Mouse (Mus musculus) heart, postnatal 0 days (tissue): ENCODE measurements around the gene Mrps26. TPM values are rescaled to one million over a fixed set of nuclear protein-coding genes. Genes with fewer than 3 reads are reported as not detected.
"Not testable (repeated sequence)": the region's sequence is repeated elsewhere in the genome, so short reads cannot be mapped to it uniquely, and the experiment has no call there.

Source experiments
- ATAC-seq: fragments of 200-750 bp; cut with Nextera tagmentation; 2 replicates; pipeline ENCODE4 v1.8.0; 2017; ENCODE audit warnings: low read depth, moderate number of reproducible peaks, moderate library complexity; ENCODE audit not compliant: insufficient read depth
- DNase-seq: peaks from one replicate; pipeline ENCODE4 v3.0.0-alpha.2; 2016; ENCODE audit warnings: low spot score
- H3K27ac ChIP-seq: fragments of 300-500 bp; sonication (generic); 2 replicates; pipeline ENCODE4 v1.5.1; 2014; ENCODE audit warnings: low read depth, mild to moderate bottlenecking
- H3K27me3 ChIP-seq: fragments of 300-500 bp; sonication (generic); 2 replicates; pipeline ENCODE4 v1.6.1; 2014; ENCODE audit warnings: low read length, mixed read lengths; ENCODE audit not compliant: control insufficient read depth, insufficient read depth
- H3K36me3 ChIP-seq: fragments of 300-500 bp; sonication (generic); replicated peaks from 2 replicates; pipeline ENCODE4 v1.6.1; 2014; ENCODE audit warnings: low read length, mixed read lengths; ENCODE audit not compliant: control insufficient read depth, insufficient read depth
- H3K4me1 ChIP-seq: fragments of 300-500 bp; sonication (generic); 2 replicates; pipeline ENCODE4 v1.6.1; 2014; ENCODE audit warnings: antibody characterized with exemption; ENCODE audit not compliant: control insufficient read depth, insufficient read depth
- H3K4me2 ChIP-seq: fragments of 300-500 bp; sonication (generic); 2 replicates; pipeline ENCODE4 v1.6.1; 2014; ENCODE audit warnings: low read depth, mild to moderate bottlenecking, low read length, moderate library complexity
- H3K4me3 ChIP-seq: fragments of 300-500 bp; sonication (generic); 2 replicates; pipeline ENCODE4 v1.5.1; 2014; ENCODE audit warnings: low read depth, low read length
- H3K9ac ChIP-seq: fragments of 300-500 bp; sonication (generic); replicated peaks from 2 replicates; pipeline ENCODE4 v1.6.1; 2014; ENCODE audit warnings: low read depth, low read length, mixed read lengths
- H3K9me3 ChIP-seq: fragments of 300-500 bp; sonication (generic); replicated peaks from 2 replicates; pipeline ENCODE4 v1.6.1; 2016; ENCODE audit warnings: low read length; ENCODE audit not compliant: control insufficient read depth
- CTCF ChIP-seq: IDR thresholded peaks from 2 replicates; pipeline ENCODE4 v1.5.1; 2016; ENCODE audit warnings: antibody characterized with exemption, control low read depth, low read depth
- EP300 ChIP-seq: IDR thresholded peaks from 2 replicates; pipeline ENCODE4 v1.6.1; 2016; ENCODE audit warnings: antibody characterized with exemption, low read depth
- WGBS: fragments of 180-500 bp; shearing (Covaris S2); extraction: QIAGEN DNeasy Blood & Tissue Kit; methylation state at CpG from one replicate; pipeline ENCODE4 v1.1.7; 2014; 5-methylcytosine and 5-hydroxymethylcytosine counted together
- polyA plus RNA-seq: library from polyadenylated mRNA; unstranded; fragments of >200 nt; fragmentation: Nextera tagmentation; extraction: Ambion mirVana; gene quantifications from 2 replicates; pipeline ENCODE4 v1.2.1, GENCODE M21; 2015
- total RNA-seq: library from RNA; depleted of rRNA; stranded (reverse); fragments of >200 nt; gene quantifications from 2 replicates; pipeline ENCODE4 v1.2.3, GENCODE M21; 2014; ENCODE audit warnings: low replicate concordance; rRNA removed

Mrps26 gene
- total RNA-seq: 69.4 and 74.0 TPM in 2 replicates
- polyA plus RNA-seq: 86.9 and 87.7 TPM in 2 replicates

DNA sequence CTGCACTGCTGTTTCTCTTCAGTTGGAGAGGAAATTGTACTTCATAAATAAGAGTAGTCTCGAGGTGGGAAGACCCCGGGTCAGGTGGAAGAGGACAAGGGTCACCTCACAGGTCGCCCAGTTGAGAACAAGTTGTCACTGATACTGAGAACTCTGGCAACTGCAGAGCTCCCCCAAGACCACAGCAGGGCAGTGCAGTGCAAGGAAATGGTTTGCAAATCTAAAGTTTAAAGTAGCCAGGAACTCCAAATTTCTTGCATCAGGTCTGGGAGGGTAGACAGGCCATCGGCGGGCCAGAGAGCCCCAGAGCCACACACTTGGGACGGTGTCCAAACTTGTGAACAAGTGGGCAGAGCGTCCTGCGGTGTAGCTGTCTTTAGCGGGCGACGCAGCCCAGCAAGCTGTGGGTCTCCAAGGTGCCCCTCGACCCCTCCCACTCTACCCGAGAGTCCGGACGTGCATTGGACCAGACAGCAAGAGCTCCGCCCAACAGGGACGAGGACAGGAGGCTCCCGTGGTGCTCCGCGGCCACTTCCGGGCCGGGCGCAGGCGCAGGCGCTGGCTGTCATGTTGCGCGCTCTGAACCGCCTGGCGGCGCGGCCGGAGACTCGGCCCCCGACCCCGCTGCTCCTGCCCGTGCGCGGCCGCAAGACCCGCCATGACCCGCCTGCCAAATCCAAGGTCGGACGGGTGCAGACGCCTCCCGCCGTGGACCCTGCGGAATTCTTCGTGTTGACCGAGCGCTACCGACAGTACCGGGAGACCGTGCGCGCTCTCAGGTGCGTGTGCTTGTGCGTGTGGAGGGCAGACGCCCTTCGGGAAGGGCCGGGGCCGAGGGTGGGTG lies at the start of gene Mrps26:
Gene Mrps26 (plus strand): TSS at position 531 of the 844 bp plus-strand sequence.
- ATAC-seq (peak; percentile 99), DNase-seq (peak; percentile 97)
- Histone ChIP-seq H3K9ac (peak within 1 kb of the TSS; percentile 89), H3K4me2 (peak within 1 kb of the TSS; percentile 88), H3K36me3 (peaks cover 24% of the 10 kb centered on the region), H3K27ac (peak within 1 kb of the TSS; percentile 75), H3K4me1 (peaks cover 7% of the 10 kb centered on the region; the same call in 1 of the 2 replicates), H3K27me3 (no peaks in the 10 kb centered on the region), H3K4me3 (peak within 1 kb of the TSS; percentile 87), H3K9me3 (no peaks in the 10 kb centered on the region)
- TF ChIP-seq CTCF: peak; percentile 47
- TF ChIP-seq EP300: no peak
- WGBS: under 1% methylated on average over 60 of the region's 61 CpGs

DNA sequence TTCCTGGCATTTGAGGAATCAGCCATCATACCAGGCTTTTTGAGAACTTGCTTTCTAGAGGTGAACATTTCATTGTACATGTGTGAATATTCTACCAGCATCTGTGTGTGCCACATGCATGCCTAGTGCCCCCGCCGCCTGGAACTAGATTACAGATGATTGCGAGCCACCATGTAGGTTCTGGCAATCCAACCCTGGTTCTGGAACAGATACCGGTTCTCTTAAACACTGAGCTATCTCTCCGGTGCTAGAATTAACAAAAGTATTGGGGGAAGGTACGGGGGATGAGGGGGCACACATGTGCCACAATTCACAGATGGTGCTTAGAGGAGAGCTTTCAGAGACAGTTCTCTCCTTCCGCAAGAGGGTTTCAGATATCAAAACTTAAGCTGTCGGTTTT lies 49.6 kb upstream of the Mrps26 start:
- Histone ChIP-seq H3K4me2 (no peak overlapping the region), H3K9ac (no peak overlapping the region), H3K4me1 (no peaks in the 10 kb centered on the region), H3K4me3 (no peak overlapping the region), H3K27ac (no peak overlapping the region), H3K9me3 (no peaks in the 10 kb centered on the region), H3K36me3 (peaks cover 37% of the 10 kb centered on the region), H3K27me3 (no peaks in the 10 kb centered on the region)
- DNase-seq (no peak), ATAC-seq (no peak)
- TF ChIP-seq CTCF (no peak), EP300 (no peak)
- 93% methylated on average over 8 of the region's 8 CpGs for WGBS

DNA sequence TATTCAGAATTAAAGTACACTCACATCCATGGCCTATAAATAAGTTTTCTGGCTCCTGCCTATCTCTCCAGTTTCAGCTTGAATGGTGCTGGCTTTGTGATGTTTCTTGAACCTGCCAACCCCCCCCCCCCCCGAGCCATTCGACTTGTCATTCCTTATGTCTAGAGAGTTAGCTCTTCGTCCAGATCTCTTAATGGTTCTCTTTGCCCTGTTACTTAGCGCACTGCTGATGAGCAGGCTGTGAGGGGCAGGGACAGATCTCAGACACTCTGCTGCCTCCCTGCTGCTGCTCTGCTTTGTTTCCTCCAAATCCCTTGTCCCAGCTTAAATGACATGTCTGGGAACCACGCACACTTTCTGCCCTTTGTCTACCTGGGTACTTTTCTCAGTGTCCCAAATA lies 47.8 kb upstream of the Mrps26 start:
- WGBS: 78% methylated on average over 5 of the region's 5 CpGs
- no peak for TF ChIP-seq CTCF
- no peak for TF ChIP-seq EP300
- Histone ChIP-seq H3K9ac (no peak overlapping the region), H3K27me3 (no peaks in the 10 kb centered on the region), H3K9me3 (no peaks in the 10 kb centered on the region), H3K4me3 (no peak overlapping the region), H3K4me1 (no peaks in the 10 kb centered on the region), H3K27ac (no peak overlapping the region), H3K36me3 (peaks cover 45% of the 10 kb centered on the region), H3K4me2 (no peak overlapping the region)
- DNase-seq (no peak), ATAC-seq (no peak)

DNA sequence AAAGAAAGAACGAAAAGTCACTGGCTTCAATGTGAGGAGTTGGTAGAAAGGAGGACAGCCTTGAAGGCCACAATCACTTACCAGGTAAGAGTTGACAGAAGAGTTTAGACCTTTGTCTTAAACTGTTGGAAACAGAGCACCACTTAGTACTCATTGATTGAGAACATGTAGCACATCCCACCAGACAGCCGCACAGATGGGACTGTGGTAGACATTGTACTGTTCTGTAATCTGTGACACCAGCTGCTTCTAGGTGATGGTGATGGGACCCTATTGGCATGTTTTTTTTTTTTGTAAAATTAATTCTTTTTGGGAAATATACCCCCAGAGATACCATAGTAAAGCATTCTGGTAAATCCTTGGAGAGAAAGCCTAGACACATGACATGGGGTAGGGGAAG lies 41.6 kb upstream of the Mrps26 start:
- ATAC-seq: no peak
- no peak for DNase-seq
- no peaks in the 10 kb centered on the region for H3K4me1 ChIP-seq
- peaks cover 68% of the 10 kb centered on the region for H3K36me3 ChIP-seq
- no peak overlapping the region for H3K4me2 ChIP-seq
- H3K27me3 ChIP-seq: no peaks in the 10 kb centered on the region
- H3K9ac ChIP-seq: no peak overlapping the region
- no peak overlapping the region for H3K27ac ChIP-seq
- TF ChIP-seq CTCF: no peak
- TF ChIP-seq EP300: no peak
- H3K9me3 ChIP-seq: no peaks in the 10 kb centered on the region
- WGBS: 92% methylated on average over 2 of the region's 2 CpGs
- no peak overlapping the region for H3K4me3 ChIP-seq

DNA sequence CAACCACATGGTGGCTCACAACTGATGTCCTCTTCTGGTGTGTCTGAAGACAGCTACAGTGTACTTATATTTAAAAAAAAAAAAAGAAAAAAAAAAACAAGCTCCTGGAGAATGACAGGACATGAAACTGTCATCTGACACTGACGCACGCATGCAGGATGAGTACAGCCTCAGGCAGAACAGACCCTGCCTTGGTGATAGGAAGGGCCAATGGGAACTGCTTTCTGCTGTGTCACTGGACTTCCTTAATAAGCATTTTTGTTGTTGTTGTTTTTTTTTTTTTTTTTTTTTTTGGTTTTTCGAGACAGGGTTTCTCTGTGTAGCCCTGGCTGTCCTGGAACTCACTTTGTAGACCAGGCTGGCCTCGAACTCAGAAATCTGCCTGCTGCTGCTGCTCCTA lies 38.1 kb upstream of the Mrps26 start:
- not testable (repeated sequence) for H3K4me1 ChIP-seq, H3K9me3 ChIP-seq, H3K27ac ChIP-seq, H3K9ac ChIP-seq, ATAC-seq, H3K4me3 ChIP-seq, H3K27me3 ChIP-seq, H3K4me2 ChIP-seq, DNase-seq
- H3K36me3 ChIP-seq: peaks cover 68% of the 10 kb centered on the region
- 96% methylated on average over 3 of the region's 4 CpGs for WGBS
